Mouse (Mus musculus): ENCODE measurements around the gene Olfr913. TPM values are rescaled to one million over a fixed set of nuclear protein-coding genes. Genes with fewer than 3 reads are reported as not detected.

Gene Olfr913
- polyA plus RNA-seq (2017; shearing (Covaris generic)) = not detected

GRCm38 (mm10) chr9:38592459-38592858 lies at the start of gene Olfr913:
Olfr913 (plus strand) TSS chr9:38592759.

GRCm38 (mm10) chr9:38579878-38580277 lies 12.7 kb upstream of the Olfr913 start, which contains the start of gene Olfr912:
Olfr912 (plus strand) TSS chr9:38580178.

DNA sequence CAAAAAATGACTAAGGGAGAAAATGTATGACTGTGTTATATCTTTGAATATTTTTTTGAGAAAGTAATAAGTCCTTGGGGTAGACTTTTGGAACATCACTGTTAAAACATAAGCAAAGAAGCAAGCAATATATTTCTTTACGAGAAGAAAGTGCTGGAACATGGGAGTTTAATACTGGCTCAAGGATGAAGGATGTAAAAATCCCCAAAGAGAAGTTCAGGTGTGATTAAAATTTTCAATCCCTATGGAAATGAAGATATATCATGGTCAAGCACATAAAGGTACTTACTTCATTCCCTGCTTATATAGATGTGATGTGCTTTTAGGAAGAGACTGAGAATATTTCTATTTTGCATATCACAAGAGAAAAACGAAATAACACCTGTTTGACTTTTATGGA lies 12.2 kb downstream of the Olfr913 start, which contains the start of gene Olfr914:
Olfr914 (plus strand) TSS at position 301 of the 400 bp plus-strand sequence.

Other genes starting within 250 kb of the Olfr913 start
- 0.15 TPM for gene Olfr898, start 244.3 kb upstream of the Olfr913 start, polyA plus RNA-seq (2017; shearing (Covaris generic))
- 0.15 TPM for gene Olfr250, start 225.9 kb upstream of the Olfr913 start, polyA plus RNA-seq (2017; shearing (Covaris generic))
- gene Olfr251, start 215.7 kb upstream of the Olfr913 start, polyA plus RNA-seq (2017; shearing (Covaris generic)) = not detected
- not detected for gene Olfr147, start 191.1 kb upstream of the Olfr913 start, polyA plus RNA-seq (2017; shearing (Covaris generic))
- gene Olfr901, start 163.3 kb upstream of the Olfr913 start, polyA plus RNA-seq (2017; shearing (Covaris generic)) = not detected
- not detected for gene Olfr902, start 145.1 kb upstream of the Olfr913 start, polyA plus RNA-seq (2017; shearing (Covaris generic))
- gene Olfr904, start 129.6 kb upstream of the Olfr913 start, polyA plus RNA-seq (2017; shearing (Covaris generic)) = not detected
- gene Olfr905, start 121.7 kb upstream of the Olfr913 start, polyA plus RNA-seq (2017; shearing (Covaris generic)) = 0.09 TPM
- gene Olfr906, start 105.7 kb upstream of the Olfr913 start, polyA plus RNA-seq (2017; shearing (Covaris generic)) = not detected
- not detected for gene Olfr907, start 97.0 kb upstream of the Olfr913 start, polyA plus RNA-seq (2017; shearing (Covaris generic))
- 0.10 TPM for gene Olfr911-ps1, start 71.2 kb upstream of the Olfr913 start, polyA plus RNA-seq (2017; shearing (Covaris generic))
- not detected for gene Olfr910, start 54.9 kb upstream of the Olfr913 start, polyA plus RNA-seq (2017; shearing (Covaris generic))
- 0.16 TPM for gene Olfr912, start 12.6 kb upstream of the Olfr913 start, polyA plus RNA-seq (2017; shearing (Covaris generic))
- gene Olfr914, start 12.3 kb downstream of the Olfr913 start, polyA plus RNA-seq (2017; shearing (Covaris generic)) = not detected
- gene Olfr916, start 67.1 kb downstream of the Olfr913 start, polyA plus RNA-seq (2017; shearing (Covaris generic)) = 0.25 TPM
- gene Olfr917, start 73.1 kb downstream of the Olfr913 start, polyA plus RNA-seq (2017; shearing (Covaris generic)) = not detected
- not detected for gene Olfr918, start 81.8 kb downstream of the Olfr913 start, polyA plus RNA-seq (2017; shearing (Covaris generic))
- gene Olfr919, start 110.9 kb downstream of the Olfr913 start, polyA plus RNA-seq (2017; shearing (Covaris generic)) = not detected
- 24.4 TPM for gene Vwa5a, start 125.5 kb downstream of the Olfr913 start, polyA plus RNA-seq (2017; shearing (Covaris generic))
- gene Olfr920, start 159.5 kb downstream of the Olfr913 start, polyA plus RNA-seq (2017; shearing (Covaris generic)) = 0.17 TPM
- not detected for gene Olfr921, start 180.3 kb downstream of the Olfr913 start, polyA plus RNA-seq (2017; shearing (Covaris generic))
- gene Olfr922, start 221.9 kb downstream of the Olfr913 start, polyA plus RNA-seq (2017; shearing (Covaris generic)) = not detected
- not detected for gene Olfr923, start 233.8 kb downstream of the Olfr913 start, polyA plus RNA-seq (2017; shearing (Covaris generic))

All from effector memory CD4-positive, alpha-beta T cell, adult 5 months (primary cell).